Comparison of ENCODE assay signal across 9 mouse cellular contexts in genomic region chrX:150662809-150663208, GRCm38 (mm10). TPM values are rescaled to one million over a fixed set of nuclear protein-coding genes. Genes with fewer than 3 reads are reported as not detected.
A peak's percentile ranks its signal among the peaks of the same experiment; 100 is the strongest.
DNase-seq lines count a peak whose midpoint lies in the region; ATAC-seq and TF ChIP-seq lines count a peak whose summit lies in the region.
"Had no signal": no experiment of that assay in that cellular context is flagged by ENCODE, and none has a peak within 500 bp of the region (broad histone marks: within the 10 kb centered on the region; RNA-seq: fewer than 3 reads in every experiment).

No protein-coding gene starts in this region.

- H3K36me3 ChIP-seq in liver, postnatal 0 days (replicated peaks; ENCODE audit: insufficient read depth, low read length): no peaks in the 10 kb centered on the region
- H3K36me3 ChIP-seq: embryonic facial prominence, embryonic 15.5 days had no signal

- peak; percentile 68 for TF ChIP-seq CTCF in Patski (IDR thresholded peaks at IDR 0.05)
- peak; percentile 57 for TF ChIP-seq CTCF in liver, postnatal 0 days (IDR thresholded peaks at IDR 0.05; ENCODE audit: low read depth)

- 35% methylated on average over 4 of the region's 4 CpGs for WGBS in liver, postnatal 0 days (ENCODE audit: insufficient replicate concordance)

- intact Hi-C loops in left cerebral cortex, postnatal 4 days (cut with DNase I): no loop called here
- intact Hi-C loops in left cerebral cortex, postnatal 36 days (cut with DNase I): no loop called here

- TF ChIP-seq EP300 in liver, postnatal 0 days (IDR thresholded peaks at IDR 0.05; ENCODE audit: low read depth): no peak

- CTCF ChIA-PET in Patski (lab: Charles Lee): no interaction called here

- DNase-seq in embryo, embryonic 10.5 days (ENCODE audit: low spot score): peak; percentile 12
- DNase-seq in embryo, embryonic 9.5 days (ENCODE audit: extremely low spot score): no peak
- DNase-seq in left cerebral cortex, postnatal 4 days: peak; percentile 17
- DNase-seq in left cerebral cortex, postnatal 36 days (ENCODE audit: low spot score in 2 of 2): no peak
- no peak for DNase-seq in Patski (ENCODE audit: low read depth, low spot score)
- DNase-seq in liver, postnatal 0 days: no peak
- DNase-seq in neural tube, embryonic 10.5 days (ENCODE audit: extremely low spot score, low spot score): no peak

- POLR2A ChIA-PET in Patski (lab: Charles Lee): no interaction called here

- H3K4me1 ChIP-seq in liver, postnatal 0 days (ENCODE audit: insufficient read depth): no peaks in the 10 kb centered on the region
- H3K4me1 ChIP-seq: embryonic facial prominence, embryonic 15.5 days had no signal

- H3K9me3 ChIP-seq in liver, postnatal 0 days (ENCODE audit: low read length): no peaks in the 10 kb centered on the region
- H3K9me3 ChIP-seq: embryonic facial prominence, embryonic 15.5 days had no signal

- H3K4me3 ChIP-seq in liver, postnatal 0 days (ENCODE audit: low read depth, low read length): no peak overlapping the region
- H3K4me3 ChIP-seq: embryonic facial prominence, embryonic 15.5 days had no signal

- H3K9ac ChIP-seq in liver, postnatal 0 days (replicated peaks): no peak overlapping the region
- H3K9ac ChIP-seq: embryonic facial prominence, embryonic 15.5 days had no signal

- no peak overlapping the region for H3K27ac ChIP-seq in liver, postnatal 0 days (ENCODE audit: low read depth)
- H3K27ac ChIP-seq: embryonic facial prominence, embryonic 15.5 days had no signal

- ATAC-seq in Patski: no peak
- ATAC-seq in liver, postnatal 0 days: no peak
- ATAC-seq in megakaryocyte-erythroid progenitor cell, adult 5-6 weeks (replicated peaks; ENCODE audit: low FRiP score, low TSS enrichment, poor library complexity, severe bottlenecking): no peak

- peaks cover 53% of the 10 kb centered on the region for H3K27me3 ChIP-seq in Patski
- H3K27me3 ChIP-seq in liver, postnatal 0 days (ENCODE audit: insufficient read depth, low read length): 0 out of 2 replicates have a peak, but pooled peaks cover 3% of the 10 kb centered on the region

- in situ Hi-C loops in Patski (cut with MboI; ENCODE audit: low pct_unique_long_range_greater_than_20kb): loop anchor here (5.0 kb wide), 1 partner anchor 156 kb away; no protein-coding TSS in a partner anchor

- no peak overlapping the region for H3K4me2 ChIP-seq in liver, postnatal 0 days (ENCODE audit: low read depth, low read length)
- H3K4me2 ChIP-seq: embryonic facial prominence, embryonic 15.5 days had no signal

RNA-seq across cellular contexts. Expression of gene Tro, which starts 5.4 kb away (rescaled TPM):
- 100 to 1,000 TPM; 160 to 171 TPM for total RNA-seq in left cerebral cortex, postnatal 4 days (2021)
- 100 to 1,000 TPM; 119 to 158 TPM for total RNA-seq in left cerebral cortex, postnatal 36 days (2021)
- polyA plus RNA-seq in Patski (2021): 0.44 TPM
- polyA plus RNA-seq in liver, postnatal 0 days (2015; fragmentation: Nextera tagmentation; extraction: Ambion mirVana): 0.22 and 0.51 TPM in 2 replicates
- not detected in 2 replicates for total RNA-seq in megakaryocyte-erythroid progenitor cell, adult 5-6 weeks (2014; fragmentation: Nextera tagmentation)
- total RNA-seq in megakaryocyte-erythroid progenitor cell, adult 5-6 weeks (2017): 0.23 TPM in 1 of 2 replicates, not detected in the other

Comparison
In these comparisons a context has a peak if more than half of its experiments do, and no peak if none do; other contexts are left out.
1. DNase-seq: peak in embryo, embryonic 10.5 days (single experiment) and left cerebral cortex, postnatal 4 days (single experiment); none in embryo, embryonic 9.5 days (single experiment), left cerebral cortex, postnatal 36 days (0 of 2), Patski (single experiment), liver, postnatal 0 days (single experiment) and neural tube, embryonic 10.5 days (single experiment).
2. RNA of gene Tro, which starts 5.4 kb away (total RNA-seq): 160 to 171 TPM in left cerebral cortex, postnatal 4 days and 119 to 158 TPM in left cerebral cortex, postnatal 36 days; 0.23 TPM in megakaryocyte-erythroid progenitor cell, adult 5-6 weeks; every median in the first group is over 10 times any median in the second.